Mouse (Mus musculus) heart, postnatal 10 days (tissue): ENCODE measurements at regions not wholly inside any gene's neighbourhood (a gene's known extent, or its start where the extent isn't known, plus 50 kb on each side); places are given as distances from the start of the nearest gene placed in this dataset.

ENCODE experiments used
- DNase-seq, 2 experiments: peaks; one replicate each; pipeline ENCODE4 v3.0.0; 2021
- intact Hi-C: fragments of 180-260 bp; cut with DNase I; formaldehyde crosslinking; loops from one replicate; pipeline ENCODE4 v1.15.1; 2025

DNA sequence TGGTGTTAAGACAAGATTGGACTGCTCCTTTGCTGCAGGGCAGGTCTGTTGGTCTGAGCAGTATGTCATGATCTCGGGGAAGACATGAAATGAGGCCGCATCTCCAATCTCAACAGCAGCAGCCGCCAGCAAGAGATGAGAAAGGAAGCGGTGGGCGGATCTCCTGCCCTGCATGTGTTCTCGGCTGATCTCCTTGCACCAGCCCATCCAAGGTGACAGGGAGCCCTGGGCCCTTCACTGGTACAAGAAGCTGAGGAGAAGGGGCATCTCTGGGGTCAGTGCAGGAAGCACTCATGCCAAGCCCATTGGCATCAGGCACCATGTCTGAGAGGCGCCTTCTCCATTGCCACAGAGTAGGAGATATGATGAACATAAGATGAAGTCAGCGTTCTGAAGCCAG lies 151.0 kb downstream of the Drd1 start:
- DNase-seq: no peak
- intact Hi-C loops: no loop called here

DNA sequence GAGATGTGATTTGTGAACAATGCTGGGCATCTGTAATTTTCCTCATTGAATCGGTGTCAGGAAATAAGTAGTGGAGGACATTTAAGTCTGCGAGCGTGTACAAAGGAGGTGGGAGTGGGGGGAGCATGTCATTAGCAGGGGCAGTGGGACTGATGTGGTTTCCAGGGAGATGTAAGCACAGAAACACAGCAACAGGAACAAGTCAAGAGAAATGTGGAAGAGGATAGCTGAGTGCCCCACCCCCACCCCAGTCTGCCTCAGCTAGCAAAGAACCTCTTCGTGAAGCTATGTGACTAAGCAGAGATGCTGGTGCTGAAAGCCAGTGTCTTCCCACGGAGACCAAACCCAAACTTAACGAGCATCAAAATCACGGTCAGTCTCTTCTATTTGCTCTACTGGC lies 151.9 kb downstream of the Drd1 start:
- no peak for DNase-seq
- intact Hi-C loops: no loop called here

DNA sequence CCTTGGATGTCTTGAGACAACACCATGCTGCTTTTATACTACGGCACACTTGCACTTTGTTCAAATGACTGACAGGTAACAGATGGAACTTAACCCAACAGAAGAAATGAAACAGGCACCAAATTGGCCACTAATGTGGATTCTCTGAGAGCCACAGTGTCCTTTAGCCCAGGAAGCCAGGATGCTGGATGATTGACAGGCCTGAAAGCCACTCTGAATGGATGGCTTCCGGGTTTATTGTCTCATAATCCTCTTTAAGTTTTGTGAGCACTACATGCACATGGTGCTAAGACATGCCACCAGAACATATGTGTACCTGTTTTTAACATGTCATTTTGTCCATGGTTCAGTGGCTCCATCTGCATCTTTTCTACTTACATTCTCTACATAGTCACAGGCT lies 152.7 kb downstream of the Drd1 start:
- no peak for DNase-seq
- intact Hi-C loops: no loop called here

DNA sequence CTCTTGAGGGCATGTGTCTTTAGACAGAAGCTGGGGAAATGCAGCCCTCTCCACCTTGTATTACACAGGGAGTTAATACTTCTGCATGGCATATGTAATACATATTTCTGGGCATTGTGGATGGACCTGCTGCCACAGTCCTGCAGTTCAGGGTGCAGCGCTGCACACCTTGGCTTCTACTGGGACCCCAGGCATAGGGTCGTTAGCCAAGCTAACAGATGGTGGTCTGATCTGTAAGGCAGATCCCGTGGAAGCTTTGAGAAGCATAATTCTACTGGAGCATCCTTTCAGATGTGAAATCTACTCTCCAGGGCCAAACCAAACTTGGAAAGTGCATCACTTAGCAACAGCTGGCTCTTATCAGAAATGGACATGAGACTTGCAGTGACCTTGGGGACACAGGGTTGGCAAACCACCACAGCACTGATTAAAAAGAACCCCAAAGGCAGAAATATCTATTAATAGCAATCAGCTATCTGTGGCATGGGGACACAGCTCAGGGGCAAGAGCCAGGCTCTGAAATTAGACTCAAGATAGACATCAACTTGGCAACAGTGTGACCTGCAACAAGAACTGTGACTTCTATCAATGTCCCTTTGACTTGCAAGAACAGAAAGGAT lies 155.0 kb downstream of the Drd1 start:
- intact Hi-C loops: no loop called here
- DNase-seq: peak; percentile 67 to 68

- no peak for DNase-seq
- intact Hi-C loops: no loop called here
These were observed 157.2 kb downstream of the Drd1 start for GRCm38 (mm10) chr13:53898351-53898750.

- intact Hi-C loops: no loop called here
- no peak for DNase-seq
These were observed 158.3 kb downstream of the Drd1 start for GRCm38 (mm10) chr13:53897176-53897575.

DNA sequence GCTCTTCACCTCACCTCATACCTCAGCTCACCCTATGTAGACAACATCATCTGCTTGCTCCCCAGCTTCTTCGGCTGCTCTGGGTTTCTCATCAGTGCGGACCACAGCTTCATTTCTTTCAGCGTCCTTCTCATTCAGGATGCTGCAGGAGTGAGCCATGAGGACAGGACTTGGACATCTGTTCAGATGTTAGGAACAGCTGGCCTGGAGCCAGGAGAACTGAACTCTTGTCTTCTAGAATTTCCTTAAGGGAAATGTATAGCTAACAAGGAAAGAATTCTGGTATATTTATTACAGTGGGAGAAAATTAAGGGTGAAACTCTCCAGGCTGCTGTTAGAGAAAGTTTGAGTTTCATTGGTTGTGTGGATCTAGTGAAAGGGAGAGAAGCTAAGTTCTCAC lies 167.1 kb downstream of the Drd1 start:
- peak; percentile 6 to 17 for DNase-seq
- intact Hi-C loops: no loop called here

GRCm38 (mm10) chr13:53885756-53886155 lies 169.7 kb downstream of the Drd1 start:
- DNase-seq: no peak
- intact Hi-C loops: no loop called here

GRCm38 (mm10) chr13:53883206-53883605 lies 172.3 kb downstream of the Drd1 start:
- DNase-seq: no peak
- intact Hi-C loops: no loop called here

DNA sequence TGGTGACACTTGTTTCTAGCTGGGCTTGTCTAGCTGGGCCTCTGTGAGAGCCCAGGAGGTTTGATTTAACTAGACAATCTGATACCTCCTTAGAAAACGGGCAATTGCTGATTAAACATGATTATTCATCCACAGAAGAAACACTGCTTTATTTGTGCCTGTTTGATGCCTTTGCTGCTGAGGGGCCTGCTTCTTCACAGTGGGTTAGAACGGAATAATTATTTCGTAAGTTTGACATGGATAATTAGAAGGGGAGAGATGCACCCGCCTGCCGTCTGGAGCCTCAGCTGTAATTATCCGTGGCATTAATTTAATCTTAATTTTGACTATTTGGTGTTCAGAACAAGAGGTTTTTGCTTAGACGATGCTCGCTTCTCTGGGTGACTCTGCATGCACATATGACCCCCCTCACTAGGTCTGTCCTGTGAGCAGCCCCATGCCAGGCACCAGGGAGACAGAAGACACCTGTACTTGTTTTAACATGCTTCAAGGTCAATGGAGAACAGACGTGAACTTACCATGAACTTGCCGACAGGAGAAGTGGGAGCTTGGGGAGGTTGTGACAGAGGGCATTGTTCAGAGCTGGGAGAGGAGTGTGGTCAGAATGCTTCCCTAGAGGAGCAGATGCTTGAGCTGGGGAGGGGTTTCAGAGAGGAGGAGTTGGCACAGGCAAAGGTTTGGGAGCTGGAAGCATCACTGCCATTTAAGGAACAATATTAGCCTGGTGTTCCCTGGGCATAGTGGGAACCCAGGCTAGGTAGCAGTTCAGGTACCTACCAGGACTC lies 174.8 kb downstream of the Drd1 start:
- DNase-seq: no peak
- intact Hi-C loops: no loop called here

DNA sequence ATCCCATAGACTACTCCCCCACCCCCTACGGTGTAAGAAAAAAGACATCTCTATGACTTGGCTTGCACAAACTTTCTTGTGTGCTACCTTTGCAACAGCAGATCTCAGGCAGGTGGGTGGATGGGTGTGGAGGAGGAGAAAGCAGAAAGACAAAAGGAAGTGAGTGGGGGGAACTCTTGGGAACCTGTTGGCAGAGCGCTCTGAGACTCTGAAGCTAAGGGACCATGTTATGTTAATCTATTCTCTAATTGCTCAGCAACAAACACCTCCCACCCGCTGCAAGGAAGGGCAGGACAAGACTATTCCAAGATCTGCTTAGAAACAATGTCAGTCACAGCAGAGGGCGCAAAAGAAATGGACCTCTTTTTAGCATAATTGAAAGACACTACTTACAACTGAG lies 180.0 kb downstream of the Drd1 start:
- no peak for DNase-seq
- intact Hi-C loops: no loop called here

GRCm38 (mm10) chr13:53865323-53865722 lies 190.2 kb downstream of the Drd1 start:
- intact Hi-C loops: no loop called here
- no peak for DNase-seq

DNA sequence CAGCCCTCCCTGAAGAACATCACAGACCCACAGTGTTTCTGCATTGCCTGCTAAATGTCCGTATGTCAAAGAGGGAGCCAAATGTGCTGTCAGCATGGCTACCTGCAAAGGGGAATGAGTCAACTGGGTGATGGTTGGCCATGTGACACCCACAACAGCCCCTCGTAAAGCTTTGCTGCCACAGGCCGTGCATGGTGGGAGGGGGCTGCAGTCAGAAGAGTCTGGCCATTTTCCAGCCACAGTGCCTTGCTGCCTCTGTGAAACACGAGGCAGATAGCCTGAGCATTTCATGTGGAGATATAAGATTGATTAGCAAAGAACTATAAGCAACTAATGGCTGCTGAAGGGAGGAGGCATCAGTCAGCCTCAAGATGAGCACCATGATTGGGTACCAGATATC lies 193.2 kb downstream of the Drd1 start:
- DNase-seq: no peak
- intact Hi-C loops: no loop called here

- intact Hi-C loops: no loop called here
- no peak for DNase-seq
These were observed 201.3 kb downstream of the Drd1 start for GRCm38 (mm10) chr13:53854196-53854595.

DNA sequence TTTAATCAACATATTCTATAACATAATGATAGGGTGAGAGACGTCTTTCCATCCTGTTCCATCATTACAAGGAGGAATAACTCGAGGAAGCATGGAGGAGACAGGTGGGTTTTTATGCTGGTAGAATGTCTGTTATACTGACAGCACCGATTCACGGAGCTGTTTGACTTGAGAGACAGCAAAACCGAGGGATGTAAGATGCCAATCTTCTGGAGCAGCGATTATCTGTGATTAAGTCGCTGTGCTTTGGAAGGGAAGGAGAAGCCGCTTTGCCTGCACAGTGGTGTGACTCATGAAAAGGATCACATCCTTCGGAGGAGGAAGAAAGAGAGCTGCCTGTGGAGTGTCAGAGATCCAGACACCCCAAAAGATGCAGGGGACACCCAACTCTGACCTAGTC lies 205.4 kb downstream of the Drd1 start:
- intact Hi-C loops: no loop called here
- DNase-seq: no peak

DNA sequence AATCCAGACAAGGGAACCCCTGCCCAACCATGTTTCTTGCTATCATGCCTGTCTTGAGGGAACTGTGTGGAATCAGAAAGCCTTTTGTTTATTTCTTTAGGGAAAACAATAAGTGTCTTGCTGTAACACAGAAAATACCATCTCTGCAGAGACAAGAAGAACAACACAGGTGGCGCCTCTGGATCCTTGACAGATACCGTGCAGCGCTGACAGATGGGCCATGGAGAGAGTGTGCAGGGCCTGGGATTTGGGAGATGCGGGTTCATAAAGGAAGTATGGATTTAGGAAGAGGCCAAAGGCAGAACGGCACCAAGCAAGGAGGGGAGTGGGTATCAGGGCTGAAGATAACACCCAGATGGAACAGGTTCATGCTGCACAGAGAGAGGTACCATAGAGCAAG lies 209.3 kb downstream of the Drd1 start:
- DNase-seq: no peak
- intact Hi-C loops: no loop called here

DNA sequence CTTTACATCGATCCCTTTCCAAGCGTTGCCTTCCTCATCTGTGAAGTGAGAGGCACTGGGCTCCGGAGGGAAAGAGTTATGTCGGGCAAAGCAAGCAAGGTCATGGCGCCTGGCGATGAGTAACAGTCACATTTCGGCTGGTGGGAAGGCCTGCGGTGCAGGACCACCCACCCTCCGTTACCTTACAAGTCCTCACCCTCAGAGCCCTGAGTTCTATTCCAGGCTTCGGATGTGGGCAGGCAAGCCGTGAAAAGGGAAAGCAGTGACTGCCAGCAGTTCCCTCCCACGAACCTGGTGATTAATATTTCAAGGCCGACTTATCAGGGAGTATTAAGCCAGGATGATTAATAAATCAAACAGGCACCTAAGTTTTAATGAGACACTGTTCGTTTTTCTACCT lies 209.7 kb downstream of the Drd1 start:
- DNase-seq: no peak
- intact Hi-C loops: no loop called here

- intact Hi-C loops: no loop called here
- DNase-seq: no peak
These were observed 229.4 kb downstream of the Drd1 start for GRCm38 (mm10) chr13:53825957-53826580.

GRCm38 (mm10) chr13:53822061-53822460 lies 233.4 kb downstream of the Drd1 start:
- intact Hi-C loops: no loop called here
- peak; percentile 30 to 33 for DNase-seq

DNA sequence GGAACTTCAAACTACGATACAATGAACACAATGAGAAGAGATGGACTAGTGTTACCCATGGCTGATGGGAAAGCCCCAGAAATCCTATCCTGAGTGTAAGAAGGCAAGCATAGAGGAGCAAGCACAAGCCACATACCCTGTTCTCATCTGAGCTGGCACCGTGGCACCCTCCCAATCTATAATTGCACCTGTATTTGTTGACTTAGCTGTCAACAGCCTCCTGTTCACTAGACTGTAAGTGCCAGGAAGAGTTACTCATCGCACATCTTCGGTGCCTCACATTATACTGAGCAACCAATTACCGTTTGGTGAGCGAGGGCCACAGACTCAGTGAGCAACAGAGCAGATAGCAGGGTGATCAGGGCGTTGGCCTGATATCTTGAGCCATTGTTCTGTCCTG lies 239.9 kb downstream of the Drd1 start:
- no peak for DNase-seq
- intact Hi-C loops: no loop called here

DNA sequence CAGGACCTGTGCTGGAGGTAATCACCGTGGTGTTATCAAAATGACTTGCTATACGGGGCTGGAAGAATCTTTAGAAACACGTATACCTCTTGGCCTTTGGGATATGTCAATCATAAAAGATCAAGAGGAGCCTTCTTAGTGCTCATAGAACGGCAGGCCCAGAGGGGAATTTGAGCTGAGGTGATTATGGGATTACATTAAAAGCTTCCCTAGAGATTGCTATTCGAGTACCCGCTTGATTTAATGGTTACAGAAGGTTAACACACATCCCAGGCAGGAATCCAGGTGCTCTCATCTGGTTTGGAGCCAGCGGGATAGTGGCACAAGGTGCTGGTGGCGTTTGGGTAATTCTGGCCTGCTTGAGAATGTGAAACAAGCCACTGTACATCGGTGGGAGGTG lies 241.4 kb downstream of the Drd1 start:
- intact Hi-C loops: no loop called here
- no peak for DNase-seq

- DNase-seq: peak; percentile 61 to 79
- intact Hi-C loops: loop anchor here (1.0 kb wide), 1 partner anchor 243 kb away; the partner anchor contains the start of gene Drd1
These were observed 243.6 kb downstream of the Drd1 start for GRCm38 (mm10) chr13:53811862-53812261.
